Mouse (Mus musculus) liver, adult 2 months (tissue): ENCODE results near the gene Ppp1r12a.

Source experiments
- CTCF ChIP-seq: fragments of 200-500 bp; IDR thresholded peaks from 2 replicates; pipeline ENCODE4 v1.5.1; 2011; ENCODE audit warnings: low read depth, low read length, control low read depth
- POLR2A ChIP-seq: fragments of 200-500 bp; IDR thresholded peaks from 2 replicates; pipeline ENCODE4 v1.6.1; 2011; ENCODE audit warnings: low read length, control low read depth; ENCODE audit not compliant: insufficient read depth; ENCODE audit errors: extremely low read depth

DNA sequence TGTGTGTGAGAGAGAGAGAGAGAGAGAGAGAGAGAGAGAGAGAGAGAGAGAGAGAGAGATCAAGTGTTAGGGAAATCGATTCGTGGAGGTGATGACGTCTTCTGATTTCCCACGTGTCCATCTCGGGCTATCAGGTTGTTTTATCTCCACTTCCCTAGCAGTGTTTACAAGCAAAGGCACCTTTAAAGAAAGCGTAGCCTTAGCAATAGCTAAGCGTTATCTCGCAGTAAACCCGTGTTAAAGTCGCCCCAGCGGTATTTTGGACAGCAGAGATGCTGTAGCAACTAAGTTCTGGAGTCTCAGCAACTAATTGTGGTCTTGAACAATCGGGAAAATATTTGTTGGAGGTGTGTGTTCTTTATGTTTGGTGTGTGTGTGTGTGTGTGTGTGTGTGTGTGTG lies 171.6 kb downstream of the Ppp1r12a start:
- TF ChIP-seq POLR2A (no peak), CTCF (no peak)
